Mouse (Mus musculus) spleen, postnatal 10 days (tissue): ENCODE results near the gene Srsf2.
"Not testable (repeated sequence)": the region's sequence is repeated elsewhere in the genome, so short reads cannot be mapped to it uniquely, and the experiment has no call there.

Source experiments
- DNase-seq, 2 experiments: peaks; one replicate each; pipeline ENCODE4 v3.0.0; 2021 to 2022; ENCODE audit warnings: low spot score in 2 of 2

Gene Srsf2

GRCm38 (mm10) chr11:116827534-116828165 is 25.2 kb downstream of the Srsf2 start, which contains the start of gene Mxra7:
Mxra7 (minus strand) TSS chr11:116828046.
- peak; percentile 53 to 74 for DNase-seq

GRCm38 (mm10) chr11:116826550-116827504 is 26.1 kb downstream of the Srsf2 start:
- DNase-seq: no peak

- DNase-seq: no peak
Measured at GRCm38 (mm10) chr11:116825230-116825629, 27.7 kb downstream of the Srsf2 start.

DNA sequence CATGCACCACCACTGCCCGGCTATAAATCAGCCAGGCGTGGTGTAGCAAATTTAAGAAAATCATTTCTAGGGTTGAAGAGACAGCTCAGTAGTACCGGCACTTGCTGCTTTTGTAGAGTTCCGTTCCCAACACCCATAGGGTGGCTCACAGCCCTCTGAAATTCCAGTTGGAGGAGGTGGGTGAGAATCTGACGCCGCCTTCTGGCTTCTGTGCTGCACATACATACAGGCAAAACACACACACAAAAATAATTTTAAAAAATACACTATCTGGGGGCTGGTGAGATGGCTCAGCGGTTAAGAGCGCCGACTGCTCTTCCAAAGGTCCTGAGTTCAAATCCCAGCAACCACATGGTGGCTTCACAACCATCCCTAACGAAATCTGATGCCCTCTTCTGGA is 29.0 kb downstream of the Srsf2 start:
- DNase-seq: not testable (repeated sequence)

DNA sequence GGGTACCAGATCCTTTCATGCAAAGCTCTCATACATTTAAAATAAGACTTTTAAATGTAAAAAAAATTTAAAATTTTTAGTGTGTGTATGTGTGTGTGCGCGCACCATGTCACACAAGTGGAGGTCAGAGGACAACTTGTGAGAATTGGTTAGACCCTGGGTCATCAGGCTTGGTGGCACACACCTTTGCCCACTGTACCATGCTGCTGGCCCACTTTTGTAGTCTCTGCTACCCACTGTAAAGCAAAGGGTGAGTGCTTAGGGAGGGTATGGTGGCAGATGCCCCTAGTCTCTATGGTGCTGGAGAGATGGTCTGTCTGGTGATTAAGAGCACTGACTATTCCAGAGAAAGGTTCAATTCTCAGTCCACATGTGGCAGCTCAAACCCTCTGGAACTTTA is 29.6 kb downstream of the Srsf2 start:
- no peak for DNase-seq

DNA sequence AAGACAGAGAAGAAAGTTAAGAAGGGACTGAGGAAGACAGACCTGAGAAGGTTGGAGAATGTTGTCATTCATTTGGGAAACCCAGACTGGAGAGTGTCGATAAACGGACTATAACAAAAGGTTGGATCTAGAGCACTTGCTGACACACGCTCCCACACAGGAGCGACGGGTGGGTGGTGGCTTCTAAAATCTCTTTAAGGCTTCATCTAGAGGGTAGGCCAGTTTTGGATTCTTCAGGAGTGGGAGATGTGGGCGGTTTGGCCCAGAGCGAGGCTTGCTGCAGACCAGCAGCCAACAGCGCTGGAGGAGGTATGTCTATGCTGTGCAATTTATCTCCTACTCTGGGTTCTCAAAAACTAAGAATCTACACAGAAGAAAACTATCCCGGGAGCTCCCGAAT is 30.3 kb downstream of the Srsf2 start:
- DNase-seq: no peak

DNA sequence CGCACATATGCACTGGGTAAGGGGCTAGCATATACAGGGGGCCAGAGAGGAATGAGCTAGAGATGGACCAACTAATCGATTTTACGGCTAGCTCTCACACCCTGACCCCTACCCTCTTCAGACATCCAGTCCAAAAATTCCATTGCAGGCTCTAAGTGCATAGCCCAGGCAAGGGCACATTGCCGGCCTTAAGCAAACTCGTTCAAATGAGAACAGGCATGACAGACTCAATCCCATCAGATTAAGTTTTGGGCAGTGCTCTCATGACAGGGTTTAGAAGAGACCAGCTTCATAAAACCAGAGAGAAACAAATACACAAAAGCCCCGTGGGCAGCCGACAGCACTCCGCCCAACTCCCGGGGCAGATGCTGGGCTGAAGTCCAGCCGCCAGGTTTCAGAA is 30.7 kb downstream of the Srsf2 start:
- no peak for DNase-seq

- no peak for DNase-seq
Measured at GRCm38 (mm10) chr11:116821057-116821940, 31.6 kb downstream of the Srsf2 start.

GRCm38 (mm10) chr11:116819932-116820593 is 32.8 kb downstream of the Srsf2 start:
- no peak for DNase-seq

GRCm38 (mm10) chr11:116818722-116819121 is 34.2 kb downstream of the Srsf2 start:
- DNase-seq: no peak

DNA sequence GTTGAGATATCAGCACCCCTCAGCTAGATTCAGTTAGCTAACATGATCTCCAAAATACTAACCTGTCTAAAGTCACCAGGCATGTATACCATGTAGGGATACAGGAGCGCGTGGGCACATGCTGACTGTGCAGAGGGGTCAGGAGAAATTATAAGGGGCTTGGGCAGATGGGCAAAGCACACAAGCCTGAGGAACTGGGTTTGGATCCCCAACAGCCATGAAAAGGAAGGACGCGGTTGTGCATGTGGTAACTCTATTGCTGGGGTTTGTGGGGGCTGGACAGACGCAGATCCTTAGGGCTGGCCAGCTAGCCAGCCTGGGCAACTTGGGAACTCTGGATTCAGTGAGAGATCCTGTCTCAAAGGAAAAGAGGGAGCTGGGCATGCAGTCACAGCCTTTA is 35.3 kb downstream of the Srsf2 start:
- no peak for DNase-seq

DNA sequence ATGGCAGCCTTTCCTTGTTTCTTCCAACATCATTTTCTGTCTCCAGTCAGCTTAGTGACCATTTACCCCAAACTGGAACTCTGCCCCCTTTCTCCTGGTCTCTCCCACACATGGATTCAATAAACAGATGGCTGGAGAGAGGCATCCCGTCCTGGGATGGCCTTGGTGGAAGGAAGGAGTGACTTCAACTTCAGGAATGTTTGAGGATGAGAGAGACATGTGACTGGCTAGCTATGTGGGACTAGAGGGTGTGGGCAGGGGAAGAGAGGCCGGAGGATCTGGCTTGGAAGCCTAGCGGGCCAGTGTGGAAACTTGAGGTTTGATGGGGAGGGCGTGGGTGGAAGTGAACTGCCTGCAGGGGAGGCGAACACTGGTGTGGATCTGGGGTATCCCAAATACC is 36.1 kb downstream of the Srsf2 start:
- DNase-seq: no peak

DNA sequence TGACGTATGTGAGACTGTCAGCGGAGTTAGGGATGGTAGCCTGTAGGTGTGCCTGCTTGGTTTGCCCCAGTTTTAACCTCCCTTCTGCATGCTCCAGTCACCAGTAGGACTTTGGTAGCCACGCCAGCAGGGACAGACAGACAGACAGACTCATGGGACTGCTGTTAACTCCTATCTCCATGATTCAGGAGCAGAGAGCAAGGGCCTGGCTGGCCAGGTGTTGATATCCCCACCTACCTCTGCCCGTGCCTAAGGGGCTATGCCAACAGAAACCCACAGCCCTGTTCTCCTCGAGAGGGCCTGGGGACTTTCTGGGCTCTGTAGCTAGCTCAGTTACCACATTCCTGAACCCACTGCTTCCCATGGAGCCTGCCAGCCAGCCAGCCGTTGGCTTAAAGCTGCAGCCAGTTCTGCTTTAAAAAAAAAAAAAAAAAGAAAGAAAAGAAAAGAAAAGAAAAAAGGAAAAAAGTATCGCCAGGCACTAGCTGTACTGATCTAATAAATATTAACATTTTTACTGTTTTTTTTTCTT is 37.9 kb downstream of the Srsf2 start:
- DNase-seq: no peak

- peak in 1 of 2 experiments; percentile 57 for DNase-seq
Measured at GRCm38 (mm10) chr11:116814076-116814883, 38.6 kb downstream of the Srsf2 start.

GRCm38 (mm10) chr11:116813610-116814009 is 39.3 kb downstream of the Srsf2 start:
- DNase-seq: no peak

- no peak for DNase-seq
Measured at GRCm38 (mm10) chr11:116812793-116813529, 39.9 kb downstream of the Srsf2 start.

- peak in 1 of 2 experiments; percentile 49 for DNase-seq
Measured at GRCm38 (mm10) chr11:116810983-116811901, 41.7 kb downstream of the Srsf2 start.

DNA sequence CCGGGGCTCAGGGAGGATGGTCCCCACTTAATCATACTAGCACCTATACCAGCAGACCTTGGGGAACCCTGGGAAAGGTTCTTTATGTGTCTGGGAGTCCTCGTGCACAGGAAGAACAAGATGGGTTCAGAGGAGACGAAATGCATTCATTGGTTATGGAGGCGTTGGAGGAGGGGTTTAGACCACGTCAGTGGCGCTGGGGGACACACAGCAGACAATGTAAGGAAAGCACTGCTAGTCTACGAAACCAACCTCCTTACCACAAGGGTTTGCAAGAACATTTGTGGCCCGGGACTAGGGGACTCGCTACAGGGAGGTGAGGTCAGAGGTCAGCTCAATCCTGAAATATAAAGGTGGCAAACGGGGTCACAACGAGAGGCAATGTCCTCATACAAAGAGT is 42.4 kb downstream of the Srsf2 start:
- DNase-seq: no peak
